Mouse (Mus musculus): ENCODE measurements around the gene Bnc2. TPM values are rescaled to one million over a fixed set of nuclear protein-coding genes. Genes with fewer than 3 reads are reported as not detected.
A peak's percentile ranks its signal among the peaks of the same experiment; 100 is the strongest.

Bnc2 gene
- polyA plus RNA-seq, 1 experiment from 2014 or later, result 4.3 TPM

- 93% methylated on average over 3 of the region's 3 CpGs for WGBS
- no peak for DNase-seq (ENCODE audit: low spot score)
- peaks cover 12% of the 10 kb centered on the region; the same call in 1 of the 2 replicates for H3K4me1 ChIP-seq
- no peak overlapping the region for H3K27ac ChIP-seq (replicated peaks)
- peaks cover 8% of the 10 kb centered on the region for H3K27me3 ChIP-seq (ENCODE audit: low read depth, poor library complexity, severe bottlenecking)
- no peaks in the 10 kb centered on the region for H3K36me3 ChIP-seq
- H3K4me3 ChIP-seq, result no peak overlapping the region
- no peaks in the 10 kb centered on the region for H3K9me3 ChIP-seq (replicated peaks)
Measured at GRCm38 (mm10) chr4:84621785-84622184, 53.3 kb downstream of the Bnc2 start.

DNA sequence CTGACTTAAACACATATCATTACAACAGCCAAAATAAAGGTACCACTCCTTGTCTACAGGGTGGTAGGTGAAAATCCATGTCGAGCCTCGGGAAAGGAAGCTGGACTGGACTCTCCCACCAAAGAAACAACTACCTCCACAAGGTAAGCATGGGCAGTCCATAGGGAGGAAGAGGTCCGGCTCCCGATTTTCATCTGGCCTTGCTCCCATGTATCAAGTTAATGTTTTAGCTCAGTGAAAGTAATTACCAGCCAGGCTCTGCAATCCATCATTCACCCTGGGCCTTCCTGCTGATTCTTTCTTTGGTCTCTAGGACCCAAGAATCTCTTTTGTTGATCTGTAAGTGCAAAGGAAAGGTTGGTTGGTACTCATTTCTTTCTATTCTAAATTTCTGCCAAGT lies 65.2 kb downstream of the Bnc2 start:
- H3K4me3 ChIP-seq, result no peak overlapping the region
- no peaks in the 10 kb centered on the region for H3K9me3 ChIP-seq (replicated peaks)
- no peak overlapping the region for H3K27ac ChIP-seq (replicated peaks)
- H3K4me1 ChIP-seq, result no peaks in the 10 kb centered on the region
- DNase-seq (ENCODE audit: low spot score), result no peak
- no peaks in the 10 kb centered on the region for H3K36me3 ChIP-seq
- no peaks in the 10 kb centered on the region for H3K27me3 ChIP-seq (ENCODE audit: low read depth, poor library complexity, severe bottlenecking)
- WGBS, result 88% methylated on average over 4 of the region's 4 CpGs

DNA sequence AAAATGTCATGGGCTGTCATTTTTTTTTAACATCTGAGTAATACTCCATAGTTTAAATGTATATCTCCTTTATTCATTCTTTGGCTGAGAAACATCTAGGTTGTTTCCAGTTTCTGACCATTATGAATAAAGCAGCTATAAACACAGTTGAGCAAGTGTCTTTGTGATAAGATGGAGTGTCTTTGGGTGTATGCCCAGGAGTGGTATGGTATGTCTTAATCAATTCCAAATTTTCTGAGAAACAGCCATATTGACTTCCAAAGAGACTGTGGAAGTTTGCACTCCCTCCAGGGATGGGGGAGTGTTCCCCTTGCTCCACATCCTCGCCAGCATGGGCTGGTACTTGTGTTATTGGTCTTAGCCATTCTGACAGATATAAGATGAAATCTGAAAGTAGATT lies 70.6 kb downstream of the Bnc2 start:
- Histone ChIP-seq H3K9me3 (replicated peaks) (no peaks in the 10 kb centered on the region), H3K27me3 (ENCODE audit: low read depth, poor library complexity, severe bottlenecking) (no peaks in the 10 kb centered on the region), H3K4me1 (no peaks in the 10 kb centered on the region), H3K4me3 (no peak overlapping the region), H3K36me3 (no peaks in the 10 kb centered on the region), H3K27ac (replicated peaks) (no peak overlapping the region)
- no peak for DNase-seq (ENCODE audit: low spot score)
- WGBS, result 92% methylated on average over 1 of the region's 1 CpGs

- H3K4me1 ChIP-seq, result no peaks in the 10 kb centered on the region
- WGBS, result 65% methylated on average over 6 of the region's 6 CpGs
- no peak overlapping the region for H3K4me3 ChIP-seq
- no peak for DNase-seq (ENCODE audit: low spot score)
- no peaks in the 10 kb centered on the region for H3K27me3 ChIP-seq (ENCODE audit: low read depth, poor library complexity, severe bottlenecking)
- H3K9me3 ChIP-seq (replicated peaks), result no peaks in the 10 kb centered on the region
- H3K27ac ChIP-seq (replicated peaks), result no peak overlapping the region
- H3K36me3 ChIP-seq, result no peaks in the 10 kb centered on the region
Measured at GRCm38 (mm10) chr4:84580260-84580952, 94.7 kb downstream of the Bnc2 start.

DNA sequence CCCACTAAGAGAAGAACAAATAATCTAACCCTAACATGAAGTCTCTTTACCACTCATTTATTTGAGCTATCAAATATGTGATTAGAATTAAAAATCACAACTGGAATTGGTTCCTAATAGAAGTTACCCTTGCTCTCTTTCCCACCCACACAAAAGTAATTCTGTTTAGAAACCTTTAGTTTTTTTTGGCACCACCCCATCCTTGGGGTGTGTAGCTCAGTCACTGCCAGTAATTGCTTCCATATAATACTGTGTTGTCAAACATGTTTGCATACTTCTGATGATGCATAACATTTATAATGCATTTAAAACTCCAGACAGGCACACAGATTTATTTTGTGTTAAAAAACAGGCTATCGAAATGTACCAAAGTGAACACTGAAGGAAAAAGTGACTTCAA lies 96.8 kb downstream of the Bnc2 start:
- H3K9me3 ChIP-seq (replicated peaks), result no peaks in the 10 kb centered on the region
- H3K27me3 ChIP-seq (ENCODE audit: low read depth, poor library complexity, severe bottlenecking), result no peaks in the 10 kb centered on the region
- no peaks in the 10 kb centered on the region for H3K36me3 ChIP-seq
- H3K27ac ChIP-seq (replicated peaks), result no peak overlapping the region
- DNase-seq (ENCODE audit: low spot score), result no peak
- H3K4me1 ChIP-seq, result no peaks in the 10 kb centered on the region
- H3K4me3 ChIP-seq, result no peak overlapping the region
- 90% methylated on average over 1 of the region's 1 CpGs for WGBS

DNA sequence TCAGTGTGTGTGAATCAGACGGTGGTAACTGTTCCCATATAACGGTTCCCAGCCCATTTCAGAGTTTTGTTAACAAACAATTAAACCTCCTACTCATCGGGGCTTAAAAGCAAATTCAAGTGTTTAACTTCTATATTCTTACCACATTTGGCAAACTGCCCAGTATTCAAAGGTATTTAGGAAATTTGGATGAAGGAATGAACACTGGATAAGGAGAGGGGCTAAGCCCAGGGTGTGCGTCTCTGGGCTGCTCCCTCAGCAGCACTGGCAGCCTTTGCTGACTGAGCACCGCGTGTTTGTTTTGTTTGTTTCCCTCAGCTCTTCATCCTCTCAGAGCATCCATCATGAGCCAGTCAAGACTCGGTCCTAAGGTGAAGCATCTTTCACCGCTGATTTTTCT lies 109.0 kb downstream of the Bnc2 start:
- no peak for DNase-seq (ENCODE audit: low spot score)
- Histone ChIP-seq H3K27ac (replicated peaks) (no peak overlapping the region), H3K4me3 (no peak overlapping the region), H3K36me3 (no peaks in the 10 kb centered on the region), H3K4me1 (no peaks in the 10 kb centered on the region), H3K27me3 (ENCODE audit: low read depth, poor library complexity, severe bottlenecking) (no peaks in the 10 kb centered on the region), H3K9me3 (replicated peaks) (no peaks in the 10 kb centered on the region)
- 76% methylated on average over 8 of the region's 8 CpGs for WGBS

- Histone ChIP-seq H3K9me3 (replicated peaks) (no peaks in the 10 kb centered on the region), H3K36me3 (no peaks in the 10 kb centered on the region), H3K27me3 (ENCODE audit: low read depth, poor library complexity, severe bottlenecking) (peaks cover 91% of the 10 kb centered on the region), H3K27ac (replicated peaks) (peak overlapping the region; percentile 90), H3K4me3 (peak overlapping the region; percentile 72), H3K4me1 (peaks cover 28% of the 10 kb centered on the region)
- under 1% methylated on average over 62 of the region's 62 CpGs for WGBS
- DNase-seq (ENCODE audit: low spot score), result peak; percentile 82
Measured at GRCm38 (mm10) chr4:84545204-84545871, 129.7 kb downstream of the Bnc2 start.

GRCm38 (mm10) chr4:84544646-84545045 lies 130.4 kb downstream of the Bnc2 start:
- H3K4me3 ChIP-seq, result peak overlapping the region; percentile 72
- no peak for DNase-seq (ENCODE audit: low spot score)
- H3K27ac ChIP-seq (replicated peaks), result no peak overlapping the region
- 31% methylated on average over 2 of the region's 2 CpGs for WGBS
- H3K9me3 ChIP-seq (replicated peaks), result no peaks in the 10 kb centered on the region
- peaks cover 93% of the 10 kb centered on the region for H3K27me3 ChIP-seq (ENCODE audit: low read depth, poor library complexity, severe bottlenecking)
- no peaks in the 10 kb centered on the region for H3K36me3 ChIP-seq
- peaks cover 28% of the 10 kb centered on the region for H3K4me1 ChIP-seq

DNA sequence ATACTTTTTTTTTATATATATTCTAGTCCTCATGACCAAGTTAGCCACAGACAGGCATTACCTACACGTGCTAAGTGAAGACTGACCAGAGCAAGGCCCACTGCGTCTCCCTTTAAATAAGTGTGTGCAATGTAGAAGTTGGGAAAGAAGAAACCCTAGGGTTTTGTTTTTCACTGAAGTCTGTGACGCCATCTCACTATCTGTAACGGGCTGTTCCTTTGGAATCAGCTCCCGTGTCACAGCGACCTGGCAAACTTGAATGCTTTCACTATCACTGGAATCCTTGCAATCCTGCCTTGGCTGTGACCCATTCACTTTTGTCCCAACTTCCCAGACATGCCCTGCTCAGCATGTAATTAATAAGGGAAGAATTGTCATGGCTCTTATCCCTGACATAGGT lies 134.5 kb downstream of the Bnc2 start:
- Histone ChIP-seq H3K9me3 (replicated peaks) (no peaks in the 10 kb centered on the region), H3K27ac (replicated peaks) (no peak overlapping the region), H3K4me1 (peaks cover 6% of the 10 kb centered on the region), H3K4me3 (no peak overlapping the region), H3K27me3 (ENCODE audit: low read depth, poor library complexity, severe bottlenecking) (peaks cover 64% of the 10 kb centered on the region), H3K36me3 (no peaks in the 10 kb centered on the region)
- WGBS, result 85% methylated on average over 6 of the region's 6 CpGs
- no peak for DNase-seq (ENCODE audit: low spot score)

DNA sequence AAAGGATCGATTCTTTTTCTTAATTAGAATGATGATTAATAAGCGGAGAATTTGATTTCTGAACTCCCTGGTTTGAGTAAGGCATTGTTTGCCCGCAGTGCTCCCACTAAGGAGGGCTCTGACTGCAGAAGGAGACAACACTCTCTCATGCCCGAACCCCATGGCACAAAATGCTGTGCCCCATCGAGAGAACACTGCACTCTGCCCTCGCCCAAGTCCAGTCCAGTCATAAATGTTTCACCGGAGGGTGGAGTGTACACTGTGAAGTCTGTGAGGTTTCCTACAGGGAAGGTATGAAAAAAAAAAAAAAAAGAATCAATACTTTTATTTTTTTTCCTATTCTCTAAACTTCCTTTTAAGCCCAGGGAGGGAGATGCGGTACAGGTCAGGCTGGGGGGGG lies 135.7 kb downstream of the Bnc2 start:
- H3K4me3 ChIP-seq, result no peak overlapping the region
- WGBS, result 85% methylated on average over 8 of the region's 8 CpGs
- H3K4me1 ChIP-seq, result no peaks in the 10 kb centered on the region
- H3K27ac ChIP-seq (replicated peaks), result no peak overlapping the region
- H3K36me3 ChIP-seq, result no peaks in the 10 kb centered on the region
- no peak for DNase-seq (ENCODE audit: low spot score)
- H3K27me3 ChIP-seq (ENCODE audit: low read depth, poor library complexity, severe bottlenecking), result peaks cover 57% of the 10 kb centered on the region
- no peaks in the 10 kb centered on the region for H3K9me3 ChIP-seq (replicated peaks)

- Histone ChIP-seq H3K27me3 (ENCODE audit: low read depth, poor library complexity, severe bottlenecking) (peaks cover 29% of the 10 kb centered on the region), H3K4me3 (no peak overlapping the region), H3K36me3 (no peaks in the 10 kb centered on the region), H3K9me3 (replicated peaks) (no peaks in the 10 kb centered on the region), H3K27ac (replicated peaks) (no peak overlapping the region), H3K4me1 (peaks cover 43% of the 10 kb centered on the region)
- no peak for DNase-seq (ENCODE audit: low spot score)
- 70% methylated on average over 11 of the region's 11 CpGs for WGBS
Measured at GRCm38 (mm10) chr4:84528886-84529789, 145.9 kb downstream of the Bnc2 start.

DNA sequence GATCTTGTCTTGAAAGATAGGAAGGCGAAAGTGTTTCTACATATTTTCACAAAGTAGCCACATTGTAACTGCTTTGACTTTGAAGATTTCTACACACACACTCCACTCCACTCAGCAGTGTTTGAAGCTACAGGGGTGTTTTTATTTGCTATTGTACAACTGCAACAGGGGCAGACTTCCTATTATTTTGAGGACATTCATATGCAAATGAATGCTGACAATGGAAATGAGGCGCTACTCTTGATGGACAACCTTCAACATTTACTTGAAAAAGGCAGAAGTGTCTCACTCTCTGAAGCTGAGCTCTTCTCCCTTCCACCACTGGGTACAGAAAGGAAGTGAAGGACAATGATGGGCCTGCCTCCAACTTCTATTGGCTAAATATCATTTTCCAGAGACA lies 146.7 kb downstream of the Bnc2 start:
- H3K4me1 ChIP-seq, result peaks cover 50% of the 10 kb centered on the region
- no peaks in the 10 kb centered on the region for H3K9me3 ChIP-seq (replicated peaks)
- 28% methylated on average over 2 of the region's 2 CpGs for WGBS
- no peak for DNase-seq (ENCODE audit: low spot score)
- H3K36me3 ChIP-seq, result no peaks in the 10 kb centered on the region
- H3K4me3 ChIP-seq, result no peak overlapping the region
- peaks cover 37% of the 10 kb centered on the region for H3K27me3 ChIP-seq (ENCODE audit: low read depth, poor library complexity, severe bottlenecking)
- H3K27ac ChIP-seq (replicated peaks), result no peak overlapping the region
